Mouse (Mus musculus): Measurements from ENCODE around the gene Lonrf2. TPM values are rescaled to one million over a fixed set of nuclear protein-coding genes. Genes with fewer than 3 reads are reported as not detected.

Lonrf2 gene
- total and polyA plus RNA-seq, 2 experiments: not detected

DNA sequence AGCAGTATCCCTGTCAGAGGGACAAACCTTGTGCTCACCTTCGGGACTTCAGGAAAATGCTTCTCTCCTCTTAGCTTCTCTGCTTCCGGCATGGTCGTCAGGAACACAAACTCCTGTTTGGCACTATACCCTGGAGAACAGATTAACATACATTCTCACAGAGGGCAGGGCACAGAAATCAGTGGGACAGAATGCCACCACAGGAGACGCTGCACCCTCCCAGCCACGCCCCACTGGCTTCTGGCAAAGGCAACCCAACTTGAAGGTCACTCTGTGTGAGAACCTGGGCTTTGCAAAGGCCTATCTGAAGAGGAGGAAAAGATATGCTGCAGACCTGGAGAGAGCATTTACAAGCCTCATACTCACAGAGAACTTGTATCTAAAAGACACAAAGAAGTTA, 37.4 kb upstream of the Lonrf2 start:
- DNase-seq (ENCODE audit: extremely low read depth, low read depth, low spot score): no peak
- no peak overlapping the region for H3K9ac ChIP-seq (ENCODE audit: low read depth, low read length)
- no peaks in the 10 kb centered on the region for H3K79me2 ChIP-seq (ENCODE audit: control insufficient read depth, insufficient read depth, low read length)
- H3K27me3 ChIP-seq (ENCODE audit: control insufficient read depth, insufficient read depth, low read length): no peaks in the 10 kb centered on the region
- no peak overlapping the region for H3K4me3 ChIP-seq (ENCODE audit: insufficient read depth, low read depth, low read length)
- 84% methylated on average over 5 of the region's 5 CpGs for WGBS
- H3K36me3 ChIP-seq (ENCODE audit: control insufficient read depth, insufficient read depth, low read length): no peaks in the 10 kb centered on the region
- H3K27ac ChIP-seq (replicated peaks; ENCODE audit: insufficient read depth, low read depth, low read length): no peak overlapping the region
- H3K4me1 ChIP-seq (ENCODE audit: control insufficient read depth, insufficient read depth, low read length): no peaks in the 10 kb centered on the region
- TF ChIP-seq POLR2A (IDR thresholded peaks at IDR 0.05; ENCODE audit: extremely low read depth, insufficient read depth, low read length) (no peak), CTCF (IDR thresholded peaks at IDR 0.05; ENCODE audit: low read depth, low read length) (no peak)

DNA sequence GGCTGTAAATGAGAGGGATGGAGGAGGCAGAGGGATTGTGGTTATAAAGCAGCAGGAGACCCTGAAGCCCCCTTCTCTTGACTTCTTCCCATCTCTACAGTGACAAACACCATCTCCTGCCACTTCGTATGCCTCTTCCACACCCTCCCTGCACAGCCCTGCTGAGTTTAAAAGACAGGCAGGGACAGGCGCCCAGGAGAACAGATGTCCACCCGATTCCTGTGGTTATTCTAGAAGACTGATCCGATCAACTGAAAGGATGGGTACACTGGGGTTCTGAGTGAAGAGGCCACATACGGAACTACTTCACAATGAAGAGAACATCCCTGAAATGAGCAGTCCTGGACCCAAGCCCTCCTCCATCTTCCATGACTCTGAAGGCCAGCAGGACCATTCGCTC, 35.3 kb upstream of the Lonrf2 start:
- Histone ChIP-seq H3K4me1 (ENCODE audit: control insufficient read depth, insufficient read depth, low read length) (no peaks in the 10 kb centered on the region), H3K27me3 (ENCODE audit: control insufficient read depth, insufficient read depth, low read length) (no peaks in the 10 kb centered on the region), H3K4me3 (ENCODE audit: insufficient read depth, low read depth, low read length) (no peak overlapping the region), H3K79me2 (ENCODE audit: control insufficient read depth, insufficient read depth, low read length) (no peaks in the 10 kb centered on the region), H3K9ac (ENCODE audit: low read depth, low read length) (no peak overlapping the region), H3K36me3 (ENCODE audit: control insufficient read depth, insufficient read depth, low read length) (no peaks in the 10 kb centered on the region), H3K27ac (replicated peaks; ENCODE audit: insufficient read depth, low read depth, low read length) (no peak overlapping the region)
- DNase-seq (ENCODE audit: extremely low read depth, low read depth, low spot score): no peak
- TF ChIP-seq CTCF (IDR thresholded peaks at IDR 0.05; ENCODE audit: low read depth, low read length): no peak
- no peak for TF ChIP-seq POLR2A (IDR thresholded peaks at IDR 0.05; ENCODE audit: extremely low read depth, insufficient read depth, low read length)
- WGBS: 83% methylated on average over 6 of the region's 6 CpGs

DNA sequence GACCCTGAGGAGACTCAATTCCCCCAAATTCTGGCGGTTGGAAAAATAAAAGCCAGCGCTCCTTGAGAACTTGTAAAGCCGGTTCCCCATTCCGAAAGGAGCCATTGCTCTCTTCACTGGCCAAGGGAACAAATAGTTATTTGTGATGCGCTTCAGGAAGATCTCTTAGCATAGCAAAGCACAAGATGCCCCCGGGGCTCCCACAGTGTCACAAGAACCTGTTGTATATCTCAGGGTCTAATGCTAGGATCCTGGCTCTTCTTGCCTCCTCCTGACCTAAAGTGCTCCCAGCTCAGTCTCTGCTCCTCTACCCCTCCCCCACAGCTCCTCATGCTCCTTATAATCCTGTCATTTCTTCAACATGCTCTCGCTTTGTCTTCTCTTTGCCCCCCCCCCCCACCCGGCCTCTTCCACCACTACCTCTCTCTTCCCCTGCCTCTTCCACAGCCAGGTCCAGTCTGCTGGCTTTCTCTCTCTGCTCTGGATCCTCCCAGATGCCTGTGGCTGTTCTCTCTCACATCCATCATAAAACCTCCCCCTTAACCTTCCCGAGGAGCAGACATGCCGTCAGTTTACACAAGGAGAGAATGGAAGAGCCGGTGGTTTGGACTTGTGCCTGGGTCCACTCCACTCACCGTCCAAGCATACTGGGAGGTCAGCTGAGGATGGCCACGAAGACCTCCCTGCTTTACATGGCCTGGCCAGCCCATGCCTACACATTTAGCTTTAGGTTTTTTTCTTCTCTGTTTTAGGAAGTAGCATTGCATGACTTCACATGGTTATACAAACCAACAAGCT, 33.1 kb upstream of the Lonrf2 start:
- no peak overlapping the region for H3K27ac ChIP-seq (replicated peaks; ENCODE audit: insufficient read depth, low read depth, low read length)
- H3K9ac ChIP-seq (ENCODE audit: low read depth, low read length): no peak overlapping the region
- H3K36me3 ChIP-seq (ENCODE audit: control insufficient read depth, insufficient read depth, low read length): no peaks in the 10 kb centered on the region
- H3K4me1 ChIP-seq (ENCODE audit: control insufficient read depth, insufficient read depth, low read length): no peaks in the 10 kb centered on the region
- no peaks in the 10 kb centered on the region for H3K79me2 ChIP-seq (ENCODE audit: control insufficient read depth, insufficient read depth, low read length)
- no peak for DNase-seq (ENCODE audit: extremely low read depth, low read depth, low spot score)
- TF ChIP-seq CTCF (IDR thresholded peaks at IDR 0.05; ENCODE audit: low read depth, low read length) (no peak), POLR2A (IDR thresholded peaks at IDR 0.05; ENCODE audit: extremely low read depth, insufficient read depth, low read length) (no peak)
- no peaks in the 10 kb centered on the region for H3K27me3 ChIP-seq (ENCODE audit: control insufficient read depth, insufficient read depth, low read length)
- no peak overlapping the region for H3K4me3 ChIP-seq (ENCODE audit: insufficient read depth, low read depth, low read length)
- WGBS: 63% methylated on average over 13 of the region's 13 CpGs

DNA sequence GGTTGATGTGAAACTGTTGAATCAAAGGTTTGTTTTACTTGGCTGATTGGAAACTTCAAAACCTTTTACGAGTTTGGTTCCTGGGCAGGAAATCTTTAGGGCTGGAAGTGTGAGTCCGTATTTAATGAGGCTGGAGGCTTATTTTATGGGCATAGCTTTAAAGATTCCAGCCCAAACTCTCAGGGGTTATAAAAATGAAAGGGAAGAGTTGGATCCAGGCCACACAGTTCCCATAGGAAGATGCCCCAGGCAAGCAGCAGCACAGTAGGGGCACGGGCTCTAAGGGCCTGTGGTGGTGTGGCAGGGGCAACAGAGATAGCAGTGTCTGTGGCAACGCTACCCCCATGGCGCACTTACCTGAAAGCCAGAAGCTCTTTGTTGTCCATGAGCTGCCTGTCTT, 29.7 kb upstream of the Lonrf2 start:
- WGBS: 78% methylated on average over 5 of the region's 5 CpGs
- H3K36me3 ChIP-seq (ENCODE audit: control insufficient read depth, insufficient read depth, low read length): no peaks in the 10 kb centered on the region
- TF ChIP-seq POLR2A (IDR thresholded peaks at IDR 0.05; ENCODE audit: extremely low read depth, insufficient read depth, low read length) (no peak), CTCF (IDR thresholded peaks at IDR 0.05; ENCODE audit: low read depth, low read length) (no peak)
- peaks cover 5% of the 10 kb centered on the region; the same call in 1 of the 2 replicates for H3K4me1 ChIP-seq (ENCODE audit: control insufficient read depth, insufficient read depth, low read length)
- no peak overlapping the region for H3K4me3 ChIP-seq (ENCODE audit: insufficient read depth, low read depth, low read length)
- no peak overlapping the region for H3K27ac ChIP-seq (replicated peaks; ENCODE audit: insufficient read depth, low read depth, low read length)
- H3K27me3 ChIP-seq (ENCODE audit: control insufficient read depth, insufficient read depth, low read length): no peaks in the 10 kb centered on the region
- H3K9ac ChIP-seq (ENCODE audit: low read depth, low read length): no peak overlapping the region
- DNase-seq (ENCODE audit: extremely low read depth, low read depth, low spot score): no peak
- no peaks in the 10 kb centered on the region for H3K79me2 ChIP-seq (ENCODE audit: control insufficient read depth, insufficient read depth, low read length)

DNA sequence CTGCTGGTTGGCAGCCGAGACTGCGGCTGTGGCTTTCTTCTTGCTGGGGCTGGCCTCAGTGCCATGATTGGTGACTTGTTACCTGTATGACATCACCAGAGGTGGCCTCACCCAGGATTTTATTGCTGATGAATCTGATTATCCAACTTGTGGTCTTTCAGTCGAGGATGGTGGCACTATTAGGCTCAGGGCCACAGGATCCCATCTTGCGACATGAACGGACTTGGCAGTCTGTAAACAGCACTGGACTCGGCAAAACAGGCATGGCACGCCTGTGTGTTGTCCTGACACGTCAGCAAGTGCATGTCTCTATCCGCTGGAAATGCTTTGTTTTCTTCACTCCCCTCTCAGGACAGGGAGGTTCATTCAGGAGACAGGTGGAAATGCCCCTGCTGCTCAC, 27.8 kb upstream of the Lonrf2 start:
- no peaks in the 10 kb centered on the region for H3K27me3 ChIP-seq (ENCODE audit: control insufficient read depth, insufficient read depth, low read length)
- no peak overlapping the region for H3K4me3 ChIP-seq (ENCODE audit: insufficient read depth, low read depth, low read length)
- no peaks in the 10 kb centered on the region for H3K36me3 ChIP-seq (ENCODE audit: control insufficient read depth, insufficient read depth, low read length)
- H3K9ac ChIP-seq (ENCODE audit: low read depth, low read length): no peak overlapping the region
- TF ChIP-seq CTCF (IDR thresholded peaks at IDR 0.05; ENCODE audit: low read depth, low read length) (no peak), POLR2A (IDR thresholded peaks at IDR 0.05; ENCODE audit: extremely low read depth, insufficient read depth, low read length) (no peak)
- peak; percentile 69 for DNase-seq (ENCODE audit: extremely low read depth, low read depth, low spot score)
- no peaks in the 10 kb centered on the region for H3K79me2 ChIP-seq (ENCODE audit: control insufficient read depth, insufficient read depth, low read length)
- H3K4me1 ChIP-seq (ENCODE audit: control insufficient read depth, insufficient read depth, low read length): peaks cover 5% of the 10 kb centered on the region; the same call in 1 of the 2 replicates
- no peak overlapping the region for H3K27ac ChIP-seq (replicated peaks; ENCODE audit: insufficient read depth, low read depth, low read length)
- WGBS: 56% methylated on average over 9 of the region's 9 CpGs

DNA sequence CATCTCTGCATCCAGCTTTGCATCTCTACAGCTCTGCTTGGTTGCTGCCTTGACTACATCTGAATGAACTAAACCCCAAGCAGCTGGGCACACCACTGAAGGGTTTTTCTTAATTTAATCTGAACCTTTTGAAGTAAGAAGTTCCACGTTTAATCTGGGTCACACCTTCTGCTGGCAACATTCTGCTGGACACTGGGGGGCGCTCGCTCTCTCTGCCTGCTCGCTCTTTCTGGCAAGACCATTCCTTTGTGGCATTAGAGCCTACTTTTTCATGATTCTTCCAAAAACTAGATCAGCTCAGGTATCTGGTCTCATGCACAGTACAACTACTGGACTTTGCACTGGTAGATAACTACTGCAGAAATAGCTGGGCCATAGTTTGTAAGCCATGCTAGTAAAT, 25.7 kb upstream of the Lonrf2 start:
- WGBS: 30% methylated on average over 4 of the region's 4 CpGs
- DNase-seq (ENCODE audit: extremely low read depth, low read depth, low spot score): peak; percentile 50
- TF ChIP-seq POLR2A (IDR thresholded peaks at IDR 0.05; ENCODE audit: extremely low read depth, insufficient read depth, low read length): no peak
- TF ChIP-seq CTCF (IDR thresholded peaks at IDR 0.05; ENCODE audit: low read depth, low read length): peak; percentile 55
- no peak overlapping the region for H3K27ac ChIP-seq (replicated peaks; ENCODE audit: insufficient read depth, low read depth, low read length)
- no peaks in the 10 kb centered on the region for H3K79me2 ChIP-seq (ENCODE audit: control insufficient read depth, insufficient read depth, low read length)
- no peaks in the 10 kb centered on the region for H3K36me3 ChIP-seq (ENCODE audit: control insufficient read depth, insufficient read depth, low read length)
- no peaks in the 10 kb centered on the region for H3K27me3 ChIP-seq (ENCODE audit: control insufficient read depth, insufficient read depth, low read length)
- H3K9ac ChIP-seq (ENCODE audit: low read depth, low read length): no peak overlapping the region
- peaks cover 5% of the 10 kb centered on the region; the same call in 1 of the 2 replicates for H3K4me1 ChIP-seq (ENCODE audit: control insufficient read depth, insufficient read depth, low read length)
- no peak overlapping the region for H3K4me3 ChIP-seq (ENCODE audit: insufficient read depth, low read depth, low read length)
